Mouse (Mus musculus): ENCODE measurements at regions not wholly inside any gene's neighbourhood (a gene's known extent, or its start where the extent isn't known, plus 50 kb on each side); places are given as distances from the start of the nearest gene placed in this dataset.

DNA sequence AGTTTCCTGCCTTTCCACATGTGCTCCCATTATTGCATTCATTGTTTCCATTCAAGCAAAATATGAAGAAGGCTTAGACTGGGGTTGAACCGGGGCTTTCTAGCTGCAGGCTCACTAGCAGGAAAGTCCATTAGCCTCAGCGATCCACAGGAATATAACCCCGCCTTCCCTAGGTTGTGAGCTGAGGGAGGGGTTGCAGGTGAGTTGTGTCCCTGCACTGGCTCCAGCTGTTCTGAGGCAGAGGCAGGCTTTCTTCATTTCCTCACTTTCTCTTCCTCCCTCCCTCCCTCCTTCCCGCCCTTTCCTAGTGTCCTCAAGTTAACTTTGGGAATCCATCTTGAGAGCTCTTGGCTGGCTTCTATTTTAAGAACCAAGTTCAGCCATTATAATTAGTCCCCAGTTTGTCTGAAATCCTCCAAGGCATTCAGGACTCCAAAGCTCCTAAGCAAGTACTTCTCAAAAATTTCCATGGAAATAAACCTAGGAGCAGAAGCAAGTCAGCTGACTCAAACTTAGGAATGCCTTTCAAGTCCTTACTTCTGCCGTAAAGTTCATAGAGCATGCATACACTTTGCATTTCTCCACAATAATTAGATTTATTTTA is 242.2 kb upstream of the Atp5g3 start:
- no peaks in the 10 kb centered on the region for H3K4me1 ChIP-seq
- no peaks in the 10 kb centered on the region for H3K36me3 ChIP-seq
- no peak overlapping the region for H3K27ac ChIP-seq
- no peak overlapping the region for H3K9ac ChIP-seq
- H3K4me2 ChIP-seq: no peak overlapping the region
- no peaks in the 10 kb centered on the region for H3K27me3 ChIP-seq (replicated peaks)
- WGBS (ENCODE audit: insufficient replicate concordance): 51% methylated on average over 5 of the region's 5 CpGs
- ATAC-seq: no peak
- H3K9me3 ChIP-seq (replicated peaks): no peaks in the 10 kb centered on the region
- H3K4me3 ChIP-seq: no peak overlapping the region

DNA sequence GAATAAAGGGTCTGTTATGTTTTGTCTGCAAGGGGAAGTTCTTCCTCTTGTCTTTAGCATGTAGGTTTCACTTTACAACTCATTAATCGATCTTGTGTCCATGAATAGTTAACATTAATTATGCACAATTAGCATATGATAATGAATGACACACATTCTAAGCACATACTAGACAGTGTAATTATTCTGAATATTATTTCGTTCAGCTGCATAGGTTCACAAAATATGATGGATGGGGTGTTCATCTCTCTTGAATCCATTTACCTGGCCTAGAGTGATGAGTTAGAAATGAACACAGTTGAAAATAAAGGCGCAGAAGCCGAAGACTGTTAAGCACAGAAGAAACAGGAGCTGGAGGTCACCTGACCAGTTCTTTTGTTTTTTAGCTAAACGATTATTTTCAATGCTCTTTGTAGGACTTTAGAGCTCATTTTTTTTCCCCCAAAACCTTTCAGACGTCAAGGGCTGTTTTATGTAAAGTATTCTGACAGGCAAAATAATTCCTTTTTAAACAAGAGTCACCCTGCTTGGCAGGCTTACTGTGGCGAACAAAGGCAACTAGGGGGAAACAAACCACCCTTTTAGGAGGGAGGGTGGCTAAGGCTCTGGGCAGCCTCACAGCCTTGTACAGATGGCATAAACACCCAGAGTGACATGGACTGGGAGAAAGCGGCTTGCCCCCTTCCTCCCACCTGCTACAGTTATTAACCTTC is 241.6 kb upstream of the Atp5g3 start:
- H3K4me3 ChIP-seq: no peak overlapping the region
- H3K27me3 ChIP-seq (replicated peaks): no peaks in the 10 kb centered on the region
- H3K4me2 ChIP-seq: no peak overlapping the region
- no peak overlapping the region for H3K27ac ChIP-seq
- WGBS (ENCODE audit: insufficient replicate concordance): 60% methylated on average over 8 of the region's 8 CpGs
- H3K4me1 ChIP-seq: no peaks in the 10 kb centered on the region
- no peaks in the 10 kb centered on the region for H3K36me3 ChIP-seq
- no peaks in the 10 kb centered on the region for H3K9me3 ChIP-seq (replicated peaks)
- no peak for ATAC-seq
- no peak overlapping the region for H3K9ac ChIP-seq

DNA sequence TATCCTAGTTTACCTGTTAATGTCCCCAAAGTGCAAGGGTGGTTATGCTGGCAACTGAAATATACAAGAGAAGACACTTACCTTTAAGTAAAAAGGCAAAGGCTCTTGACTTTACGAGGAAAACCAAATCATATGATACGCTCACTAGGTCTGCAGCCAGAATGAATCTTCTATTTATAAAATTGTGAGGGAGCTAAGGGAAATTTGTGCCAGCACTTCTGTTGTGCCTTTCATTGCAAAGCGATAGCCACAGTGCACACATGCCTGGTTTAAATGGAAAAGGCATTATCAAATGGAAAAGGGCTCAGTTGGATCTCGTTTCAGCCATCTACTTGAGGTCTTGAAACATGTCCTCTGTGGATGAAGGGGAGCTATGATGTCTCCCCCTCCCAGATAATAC is 236.1 kb upstream of the Atp5g3 start:
- 72% methylated on average over 4 of the region's 4 CpGs for WGBS (ENCODE audit: insufficient replicate concordance)
- Histone ChIP-seq H3K36me3 (no peaks in the 10 kb centered on the region), H3K4me1 (no peaks in the 10 kb centered on the region), H3K4me2 (no peak overlapping the region), H3K27ac (no peak overlapping the region), H3K27me3 (replicated peaks) (no peaks in the 10 kb centered on the region), H3K9me3 (replicated peaks) (no peaks in the 10 kb centered on the region), H3K4me3 (no peak overlapping the region), H3K9ac (no peak overlapping the region)
- no peak for ATAC-seq

DNA sequence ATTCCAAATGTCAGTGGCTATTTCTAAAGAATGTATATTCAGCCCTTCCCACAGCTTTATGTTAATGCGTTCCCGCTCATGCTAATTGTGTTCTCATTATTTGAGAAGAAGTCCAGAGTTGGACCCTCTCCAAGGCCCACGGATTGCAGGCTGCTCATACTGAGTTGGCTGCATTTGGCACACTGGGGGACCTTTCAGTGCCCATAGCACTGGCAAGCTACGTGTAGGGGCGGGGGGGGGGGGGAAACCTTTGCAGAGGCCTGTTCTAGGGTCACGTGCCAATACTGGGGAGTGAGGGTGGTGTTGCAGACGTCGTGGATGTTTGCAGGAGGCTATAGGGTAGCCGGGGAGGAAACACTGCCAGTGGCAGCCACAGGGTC is 225.5 kb upstream of the Atp5g3 start:
- Histone ChIP-seq H3K4me3 (no peak overlapping the region), H3K27ac (no peak overlapping the region), H3K36me3 (no peaks in the 10 kb centered on the region), H3K4me2 (no peak overlapping the region), H3K27me3 (replicated peaks) (peaks cover 7% of the 10 kb centered on the region; the same call in 1 of the 2 replicates), H3K9ac (no peak overlapping the region), H3K9me3 (replicated peaks) (no peaks in the 10 kb centered on the region), H3K4me1 (no peaks in the 10 kb centered on the region)
- ATAC-seq: no peak
- 23% methylated on average over 9 of the region's 9 CpGs for WGBS (ENCODE audit: insufficient replicate concordance)

DNA sequence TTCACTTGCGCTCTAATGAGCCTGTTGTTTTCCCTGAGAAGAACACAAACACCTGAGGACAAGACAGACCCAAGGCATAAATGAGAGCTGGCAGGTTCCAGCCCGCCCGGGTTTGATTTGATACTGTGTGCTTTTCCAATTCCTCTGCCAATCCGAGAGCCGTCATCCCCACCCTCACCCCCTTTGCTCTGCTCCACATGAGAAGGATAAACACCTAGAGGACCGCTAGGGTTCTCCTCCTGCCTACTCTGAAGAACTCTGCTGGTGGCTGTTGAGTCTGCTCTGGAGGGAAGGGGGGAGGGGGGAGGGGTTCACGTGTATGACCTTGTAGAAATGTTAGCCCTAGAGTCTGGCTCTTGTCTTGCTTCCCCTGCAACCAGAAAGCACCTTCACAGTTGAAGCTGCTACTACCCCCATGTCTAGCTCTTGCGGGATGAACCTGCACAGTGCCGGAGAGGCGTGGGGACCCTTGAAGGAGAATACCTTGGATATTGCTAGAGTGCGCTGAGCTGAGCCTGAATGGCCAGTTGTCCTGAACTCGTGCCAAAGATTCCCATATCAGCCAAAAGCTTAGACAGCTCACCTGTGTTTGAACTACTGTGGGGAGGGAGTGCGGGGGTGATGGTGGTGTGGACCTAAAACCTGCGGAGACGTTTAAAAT is 225.0 kb upstream of the Atp5g3 start:
- no peak overlapping the region for H3K27ac ChIP-seq
- H3K27me3 ChIP-seq (replicated peaks): peaks cover 12% of the 10 kb centered on the region; the same call in 1 of the 2 replicates
- H3K4me2 ChIP-seq: no peak overlapping the region
- 37% methylated on average over 15 of the region's 15 CpGs for WGBS (ENCODE audit: insufficient replicate concordance)
- H3K4me1 ChIP-seq: no peaks in the 10 kb centered on the region
- no peak overlapping the region for H3K9ac ChIP-seq
- H3K4me3 ChIP-seq: no peak overlapping the region
- H3K9me3 ChIP-seq (replicated peaks): no peaks in the 10 kb centered on the region
- no peaks in the 10 kb centered on the region for H3K36me3 ChIP-seq
- no peak for ATAC-seq

DNA sequence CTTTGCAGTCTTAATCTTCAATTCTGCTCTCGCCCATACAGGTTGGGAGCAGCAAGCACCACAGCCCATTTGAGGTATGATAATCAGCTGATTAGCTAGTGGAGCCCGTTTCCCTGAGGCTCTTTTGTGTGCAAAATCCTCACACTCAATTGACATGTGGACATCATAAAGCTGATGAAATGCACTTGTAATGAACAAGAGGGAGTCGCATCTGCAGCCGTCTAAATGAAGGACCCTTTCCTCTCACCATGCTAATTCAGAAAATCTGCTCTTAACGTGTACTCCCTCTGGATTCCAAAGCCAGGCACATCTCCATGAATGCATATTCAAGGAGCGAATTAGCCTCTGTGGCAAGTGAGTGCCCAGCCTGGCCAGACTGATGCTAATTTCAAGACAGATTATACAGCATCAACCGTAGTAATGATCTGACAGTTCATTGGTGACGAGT is 219.0 kb upstream of the Atp5g3 start:
- Histone ChIP-seq H3K9me3 (replicated peaks) (no peaks in the 10 kb centered on the region), H3K4me3 (no peak overlapping the region), H3K27me3 (replicated peaks) (peaks cover 30% of the 10 kb centered on the region), H3K4me1 (peaks cover 6% of the 10 kb centered on the region; the same call in 1 of the 2 replicates), H3K27ac (no peak overlapping the region), H3K36me3 (no peaks in the 10 kb centered on the region), H3K4me2 (no peak overlapping the region), H3K9ac (no peak overlapping the region)
- 29% methylated on average over 8 of the region's 8 CpGs for WGBS (ENCODE audit: insufficient replicate concordance)
- ATAC-seq: no peak

DNA sequence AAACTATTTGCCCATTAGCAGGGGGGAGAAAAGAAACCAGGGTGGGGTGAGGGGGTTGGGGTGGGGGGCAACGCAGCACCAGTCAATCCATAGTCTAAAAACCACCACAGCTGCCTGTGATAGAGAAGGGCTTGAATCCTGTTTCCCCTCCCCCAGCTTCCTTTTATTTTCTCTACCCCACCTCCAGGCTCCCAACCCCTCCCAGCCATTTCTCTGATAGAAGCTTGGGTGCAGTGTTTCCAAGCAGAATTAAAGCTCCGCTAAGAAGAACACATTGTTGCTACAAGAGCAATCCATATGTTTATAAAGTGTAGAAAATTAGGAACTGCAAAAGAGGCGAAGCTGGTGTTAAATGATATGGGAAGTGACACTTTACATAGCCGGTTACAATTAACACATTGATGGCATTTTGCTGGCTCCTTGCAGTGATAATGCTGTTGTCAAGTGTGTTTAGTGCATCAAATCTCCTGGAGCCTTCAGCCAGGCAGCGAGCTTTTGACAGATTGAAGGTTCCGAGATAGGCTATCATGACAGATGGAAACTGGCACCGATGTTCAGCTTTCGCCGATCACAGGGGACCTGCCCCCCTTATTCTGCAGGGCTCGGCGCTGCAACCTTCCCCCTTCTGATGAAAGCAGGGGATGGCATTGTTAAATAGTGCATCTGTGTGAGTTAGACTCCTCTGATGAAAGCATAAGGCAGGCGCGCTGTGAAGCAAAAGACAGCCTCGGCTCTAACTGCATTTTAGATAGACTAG is 217.8 kb upstream of the Atp5g3 start:
- no peak overlapping the region for H3K27ac ChIP-seq
- H3K27me3 ChIP-seq (replicated peaks): peaks cover 30% of the 10 kb centered on the region
- no peak for ATAC-seq
- H3K9me3 ChIP-seq (replicated peaks): no peaks in the 10 kb centered on the region
- no peak overlapping the region; the same call in 1 of the 2 replicates for H3K4me3 ChIP-seq
- WGBS (ENCODE audit: insufficient replicate concordance): 2% methylated on average over 14 of the region's 14 CpGs
- peaks cover 6% of the 10 kb centered on the region; the same call in 1 of the 2 replicates for H3K4me1 ChIP-seq
- H3K9ac ChIP-seq: no peak overlapping the region
- no peaks in the 10 kb centered on the region for H3K36me3 ChIP-seq
- peak overlapping the region; percentile 45 for H3K4me2 ChIP-seq

DNA sequence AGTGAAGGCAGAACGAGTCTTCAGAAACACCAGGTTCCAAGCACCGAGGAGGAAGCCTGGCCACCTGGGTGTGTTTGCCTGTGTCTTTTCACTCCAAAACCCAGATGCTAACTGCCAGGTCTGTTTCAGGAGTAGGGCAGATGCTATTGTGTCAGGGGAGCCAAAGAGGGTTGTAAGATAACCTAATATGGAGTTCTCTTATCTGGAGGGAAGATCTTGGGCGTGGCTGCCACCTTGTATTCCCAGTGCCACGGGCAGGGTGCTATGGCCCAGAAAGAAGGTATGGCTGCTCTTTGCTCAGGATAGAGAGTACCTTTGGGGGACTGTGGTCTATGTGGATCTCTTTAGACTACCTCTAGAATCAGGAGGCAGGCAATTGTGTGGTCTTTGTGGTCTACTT is 216.0 kb upstream of the Atp5g3 start:
- H3K36me3 ChIP-seq: no peaks in the 10 kb centered on the region
- H3K9me3 ChIP-seq (replicated peaks): no peaks in the 10 kb centered on the region
- no peak for ATAC-seq
- H3K9ac ChIP-seq: no peak overlapping the region
- no peak overlapping the region for H3K4me3 ChIP-seq
- H3K4me1 ChIP-seq: peaks cover 6% of the 10 kb centered on the region; the same call in 1 of the 2 replicates
- H3K27me3 ChIP-seq (replicated peaks): peaks cover 30% of the 10 kb centered on the region
- 43% methylated on average over 4 of the region's 4 CpGs for WGBS (ENCODE audit: insufficient replicate concordance)
- H3K4me2 ChIP-seq: no peak overlapping the region
- no peak overlapping the region for H3K27ac ChIP-seq

DNA sequence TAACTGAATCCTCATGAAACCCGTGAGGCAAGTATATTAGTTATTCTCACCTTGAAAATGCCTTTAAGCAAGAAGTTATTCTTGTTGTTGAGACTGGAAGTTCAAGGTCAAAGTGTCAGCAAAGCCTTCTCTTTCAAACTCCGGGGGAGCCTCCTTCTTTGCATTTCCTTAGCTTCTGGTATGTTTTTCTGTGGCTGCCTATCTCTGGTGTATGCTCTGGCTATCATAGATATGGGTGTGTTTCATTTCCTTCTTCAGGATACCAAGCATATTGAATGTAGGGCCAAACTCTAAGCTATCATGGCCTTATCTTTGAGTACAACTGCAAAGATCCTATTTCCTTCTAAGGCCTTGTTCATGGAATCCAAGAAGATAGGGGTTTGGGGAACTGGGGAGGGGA is 213.1 kb upstream of the Atp5g3 start:
- 47% methylated on average over 2 of the region's 2 CpGs for WGBS (ENCODE audit: insufficient replicate concordance)
- Histone ChIP-seq H3K4me3 (no peak overlapping the region), H3K9me3 (replicated peaks) (no peaks in the 10 kb centered on the region), H3K27ac (no peak overlapping the region), H3K36me3 (no peaks in the 10 kb centered on the region), H3K9ac (no peak overlapping the region), H3K4me2 (no peak overlapping the region), H3K4me1 (peaks cover 4% of the 10 kb centered on the region; the same call in 1 of the 2 replicates), H3K27me3 (replicated peaks) (peaks cover 7% of the 10 kb centered on the region)
- no peak for ATAC-seq

DNA sequence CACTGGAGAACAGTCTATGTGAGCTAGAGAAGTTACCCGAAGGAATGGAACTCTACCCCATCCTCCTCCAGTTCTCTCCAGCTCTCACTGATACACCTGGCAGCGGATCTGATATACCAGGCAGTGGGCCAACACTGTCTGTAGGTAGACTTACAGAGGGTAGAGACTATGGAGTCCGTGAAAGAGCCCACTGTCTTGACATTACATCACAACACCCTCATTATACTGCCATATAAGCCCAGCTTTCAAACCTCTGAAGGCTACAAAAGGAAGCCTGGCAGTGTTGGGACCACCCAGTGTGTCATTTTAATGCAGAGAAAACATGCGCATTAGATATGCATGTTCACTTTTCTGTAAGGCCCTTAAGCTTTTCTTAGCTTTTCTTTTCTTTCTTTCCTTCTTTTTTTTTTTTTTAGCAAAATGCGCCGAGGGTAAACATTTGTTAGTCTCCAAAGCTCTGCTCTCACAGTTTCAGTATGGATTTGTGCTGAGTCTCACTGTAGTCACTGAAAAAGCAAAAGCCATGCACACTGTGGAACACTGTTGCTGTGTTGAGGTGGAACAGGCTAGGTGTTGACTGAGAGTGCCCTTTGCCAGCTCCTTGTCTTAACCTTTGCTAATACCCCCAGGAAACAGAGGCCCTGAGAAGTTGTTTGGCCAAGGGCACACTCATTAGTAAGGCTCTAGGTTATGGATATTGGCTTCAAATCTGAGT is 212.4 kb upstream of the Atp5g3 start:
- Histone ChIP-seq H3K4me3 (no peak overlapping the region), H3K4me2 (no peak overlapping the region), H3K9ac (no peak overlapping the region), H3K36me3 (no peaks in the 10 kb centered on the region), H3K9me3 (replicated peaks) (no peaks in the 10 kb centered on the region), H3K27ac (no peak overlapping the region), H3K4me1 (no peaks in the 10 kb centered on the region), H3K27me3 (replicated peaks) (no peaks in the 10 kb centered on the region)
- ATAC-seq: no peak
- WGBS (ENCODE audit: insufficient replicate concordance): 69% methylated on average over 6 of the region's 6 CpGs

DNA sequence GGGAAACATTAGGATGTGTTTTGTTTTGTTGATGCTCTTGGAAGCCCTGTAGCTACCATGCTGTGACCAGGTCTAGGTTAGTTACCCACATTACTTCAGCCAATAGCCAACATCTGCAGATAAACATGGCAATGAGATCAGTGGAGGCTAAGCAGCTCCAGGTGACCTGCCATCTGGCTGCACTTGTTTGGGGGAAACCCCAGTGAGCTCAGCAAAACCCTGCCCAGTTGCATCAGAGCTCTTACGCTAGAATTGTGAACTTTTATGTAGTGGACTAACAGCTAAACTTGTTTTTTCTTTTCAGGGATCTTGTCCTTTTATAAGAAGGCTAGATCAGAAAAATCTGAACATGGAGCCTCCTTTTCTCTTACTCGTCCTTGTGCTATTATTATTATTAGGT is 211.8 kb upstream of the Atp5g3 start:
- Histone ChIP-seq H3K27me3 (replicated peaks) (no peaks in the 10 kb centered on the region), H3K4me3 (no peak overlapping the region), H3K27ac (no peak overlapping the region), H3K9ac (no peak overlapping the region), H3K36me3 (no peaks in the 10 kb centered on the region), H3K9me3 (replicated peaks) (no peaks in the 10 kb centered on the region), H3K4me2 (no peak overlapping the region), H3K4me1 (no peaks in the 10 kb centered on the region)
- 55% methylated on average over 2 of the region's 2 CpGs for WGBS (ENCODE audit: insufficient replicate concordance)
- no peak for ATAC-seq
